Mouse (Mus musculus): ENCODE data around the gene Ttll11.

Ttll11 gene

GRCm38 (mm10) chr2:35723267-35723666 is 256.4 kb downstream of the Ttll11 start:
- in situ Hi-C loops (cut with MboI; ENCODE audit: low pct_unique_long_range_greater_than_20kb in 1 of 2, low sequenced_read_pairs in 2 of 2, unreplicated experiment in 1 of 2) = no loop called here

- in situ Hi-C loops (cut with MboI; ENCODE audit: low pct_unique_long_range_greater_than_20kb in 1 of 2, low sequenced_read_pairs in 2 of 2, unreplicated experiment in 1 of 2) = no loop called here
Measured at GRCm38 (mm10) chr2:35722821-35723220, 256.9 kb downstream of the Ttll11 start.

- in situ Hi-C loops (cut with MboI; ENCODE audit: low pct_unique_long_range_greater_than_20kb in 1 of 2, low sequenced_read_pairs in 2 of 2, unreplicated experiment in 1 of 2) = no loop called here
Measured at GRCm38 (mm10) chr2:35720956-35721355, 258.8 kb downstream of the Ttll11 start.

GRCm38 (mm10) chr2:35720550-35720949 is 259.2 kb downstream of the Ttll11 start:
- in situ Hi-C loops (cut with MboI; ENCODE audit: low pct_unique_long_range_greater_than_20kb in 1 of 2, low sequenced_read_pairs in 2 of 2, unreplicated experiment in 1 of 2) = no loop called here

- in situ Hi-C loops (cut with MboI; ENCODE audit: low pct_unique_long_range_greater_than_20kb in 1 of 2, low sequenced_read_pairs in 2 of 2, unreplicated experiment in 1 of 2) = no loop called here
Measured at GRCm38 (mm10) chr2:35720104-35720503, 259.6 kb downstream of the Ttll11 start.

GRCm38 (mm10) chr2:35719230-35720005 is 260.3 kb downstream of the Ttll11 start:
- in situ Hi-C loops (cut with MboI; ENCODE audit: low pct_unique_long_range_greater_than_20kb in 1 of 2, low sequenced_read_pairs in 2 of 2, unreplicated experiment in 1 of 2) = loop anchor here (10.0 kb wide), 2 partner anchors 65 to 165 kb away; partner anchors contain the start of gene Dab2ip (in 1 of the 2)

GRCm38 (mm10) chr2:35718662-35719061 is 261.1 kb downstream of the Ttll11 start:
- in situ Hi-C loops (cut with MboI; ENCODE audit: low pct_unique_long_range_greater_than_20kb in 1 of 2, low sequenced_read_pairs in 2 of 2, unreplicated experiment in 1 of 2) = loop anchor here (10.0 kb wide), 2 partner anchors 64 to 164 kb away; partner anchors contain the start of gene Dab2ip (in 1 of the 2)

GRCm38 (mm10) chr2:35718003-35718500 is 261.7 kb downstream of the Ttll11 start:
- in situ Hi-C loops (cut with MboI; ENCODE audit: low pct_unique_long_range_greater_than_20kb in 1 of 2, low sequenced_read_pairs in 2 of 2, unreplicated experiment in 1 of 2) = loop anchor here (10.0 kb wide), 2 partner anchors 63 to 163 kb away; partner anchors contain the start of gene Dab2ip (in 1 of the 2)

GRCm38 (mm10) chr2:35716175-35716574 is 263.5 kb downstream of the Ttll11 start:
- in situ Hi-C loops (cut with MboI; ENCODE audit: low pct_unique_long_range_greater_than_20kb in 1 of 2, low sequenced_read_pairs in 2 of 2, unreplicated experiment in 1 of 2) = loop anchor here (10.0 kb wide), 2 partner anchors 61 to 161 kb away; partner anchors contain the start of gene Dab2ip (in 1 of the 2)

- in situ Hi-C loops (cut with MboI; ENCODE audit: low pct_unique_long_range_greater_than_20kb in 1 of 2, low sequenced_read_pairs in 2 of 2, unreplicated experiment in 1 of 2) = loop anchor here (10.0 kb wide), 2 partner anchors 61 to 161 kb away; partner anchors contain the start of gene Dab2ip (in 1 of the 2)
Measured at GRCm38 (mm10) chr2:35715485-35715884, 264.2 kb downstream of the Ttll11 start.

- in situ Hi-C loops (cut with MboI; ENCODE audit: low pct_unique_long_range_greater_than_20kb in 1 of 2, low sequenced_read_pairs in 2 of 2, unreplicated experiment in 1 of 2) = loop anchor here (10.0 kb wide), 2 partner anchors 60 to 160 kb away; partner anchors contain the start of gene Dab2ip (in 1 of the 2)
Measured at GRCm38 (mm10) chr2:35714742-35715167, 265.0 kb downstream of the Ttll11 start.

- in situ Hi-C loops (cut with MboI; ENCODE audit: low pct_unique_long_range_greater_than_20kb in 1 of 2, low sequenced_read_pairs in 2 of 2, unreplicated experiment in 1 of 2) = loop anchor here (10.0 kb wide), 2 partner anchors 59 to 159 kb away; partner anchors contain the start of gene Dab2ip (in 1 of the 2)
Measured at GRCm38 (mm10) chr2:35713460-35713859, 266.3 kb downstream of the Ttll11 start.

GRCm38 (mm10) chr2:35712611-35713010 is 267.1 kb downstream of the Ttll11 start:
- in situ Hi-C loops (cut with MboI; ENCODE audit: low pct_unique_long_range_greater_than_20kb in 1 of 2, low sequenced_read_pairs in 2 of 2, unreplicated experiment in 1 of 2) = loop anchor here (10.0 kb wide), 2 partner anchors 58 to 158 kb away; partner anchors contain the start of gene Dab2ip (in 1 of the 2)

GRCm38 (mm10) chr2:35703241-35703640 is 276.5 kb downstream of the Ttll11 start:
- in situ Hi-C loops (cut with MboI; ENCODE audit: low pct_unique_long_range_greater_than_20kb in 1 of 2, low sequenced_read_pairs in 2 of 2, unreplicated experiment in 1 of 2) = no loop called here

GRCm38 (mm10) chr2:35702608-35703007 is 277.1 kb downstream of the Ttll11 start:
- in situ Hi-C loops (cut with MboI; ENCODE audit: low pct_unique_long_range_greater_than_20kb in 1 of 2, low sequenced_read_pairs in 2 of 2, unreplicated experiment in 1 of 2) = no loop called here

- in situ Hi-C loops (cut with MboI; ENCODE audit: low pct_unique_long_range_greater_than_20kb in 1 of 2, low sequenced_read_pairs in 2 of 2, unreplicated experiment in 1 of 2) = no loop called here
Measured at GRCm38 (mm10) chr2:35702001-35702400, 277.7 kb downstream of the Ttll11 start.
